Mouse (Mus musculus): ENCODE data around the gene Dcps. TPM values are rescaled to one million over a fixed set of nuclear protein-coding genes. Genes with fewer than 3 reads are reported as not detected.

The Dcps gene
- total and polyA plus RNA-seq, 3 experiments, result 39.1 to 84.2 (median 53.4) TPM

- Histone ChIP-seq H3K27me3 (ENCODE audit: insufficient read depth, low read length) (no peaks in the 10 kb centered on the region), H3K4me3 (ENCODE audit: low read depth, low read length) (no peak overlapping the region), H3K4me1 (ENCODE audit: insufficient read depth, low read depth, low read length) (peaks cover 39% of the 10 kb centered on the region), H3K9me3 (replicated peaks) (no peaks in the 10 kb centered on the region), H3K36me3 (replicated peaks) (peaks cover 19% of the 10 kb centered on the region)
- ATAC-seq (ENCODE audit: extremely low read depth, insufficient number of reproducible peaks, low FRiP score, poor library complexity, severe bottlenecking) (no peak), DNase-seq (ENCODE audit: low spot score) (no peak)
- TF ChIP-seq POLR2AphosphoS5 (IDR thresholded peaks at IDR 0.05; ENCODE audit: insufficient replicate concordance, low read depth, low read length) (no peak), TAL1 (conservative IDR thresholded peaks at IDR 0.05; ENCODE audit: low read depth, low read length) (no peak), GATA2 (IDR thresholded peaks at IDR 0.05; ENCODE audit: borderline replicate concordance, low read depth, low read length) (no peak), GATA1 (IDR thresholded peaks at IDR 0.05; ENCODE audit: borderline replicate concordance, low read length) (no peak), CTCF (IDR thresholded peaks at IDR 0.05; ENCODE audit: low read depth, low read length) (no peak)
Observed at GRCm38 (mm10) chr9:35197625-35198024, 21.8 kb upstream of the Dcps start.

GRCm38 (mm10) chr9:35194048-35194447 lies 18.2 kb upstream of the Dcps start:
- no peak for TF ChIP-seq CTCF (IDR thresholded peaks at IDR 0.05; ENCODE audit: low read depth, low read length)
- no peak for TF ChIP-seq GATA1 (IDR thresholded peaks at IDR 0.05; ENCODE audit: borderline replicate concordance, low read length)
- no peak for TF ChIP-seq GATA2 (IDR thresholded peaks at IDR 0.05; ENCODE audit: borderline replicate concordance, low read depth, low read length)
- no peak for TF ChIP-seq POLR2AphosphoS5 (IDR thresholded peaks at IDR 0.05; ENCODE audit: insufficient replicate concordance, low read depth, low read length)
- no peak for TF ChIP-seq TAL1 (conservative IDR thresholded peaks at IDR 0.05; ENCODE audit: low read depth, low read length)
- Histone ChIP-seq H3K9me3 (replicated peaks) (no peaks in the 10 kb centered on the region), H3K27me3 (ENCODE audit: insufficient read depth, low read length) (no peaks in the 10 kb centered on the region), H3K36me3 (replicated peaks) (peaks cover 47% of the 10 kb centered on the region), H3K4me3 (ENCODE audit: low read depth, low read length) (no peak overlapping the region), H3K4me1 (ENCODE audit: insufficient read depth, low read depth, low read length) (peaks cover 8% of the 10 kb centered on the region)
- DNase-seq (ENCODE audit: low spot score), result no peak
- no peak for ATAC-seq (ENCODE audit: extremely low read depth, insufficient number of reproducible peaks, low FRiP score, poor library complexity, severe bottlenecking)

GRCm38 (mm10) chr9:35192983-35193542 lies 17.2 kb upstream of the Dcps start:
- Histone ChIP-seq H3K36me3 (replicated peaks) (peaks cover 54% of the 10 kb centered on the region), H3K4me3 (ENCODE audit: low read depth, low read length) (no peak overlapping the region), H3K9me3 (replicated peaks) (no peaks in the 10 kb centered on the region), H3K27me3 (ENCODE audit: insufficient read depth, low read length) (no peaks in the 10 kb centered on the region), H3K4me1 (ENCODE audit: insufficient read depth, low read depth, low read length) (no peaks in the 10 kb centered on the region; the same call in none of the 2 replicates)
- TF ChIP-seq GATA2 (IDR thresholded peaks at IDR 0.05; ENCODE audit: borderline replicate concordance, low read depth, low read length), result no peak
- DNase-seq (ENCODE audit: low spot score) (no peak), ATAC-seq (ENCODE audit: extremely low read depth, insufficient number of reproducible peaks, low FRiP score, poor library complexity, severe bottlenecking) (no peak)

DNA sequence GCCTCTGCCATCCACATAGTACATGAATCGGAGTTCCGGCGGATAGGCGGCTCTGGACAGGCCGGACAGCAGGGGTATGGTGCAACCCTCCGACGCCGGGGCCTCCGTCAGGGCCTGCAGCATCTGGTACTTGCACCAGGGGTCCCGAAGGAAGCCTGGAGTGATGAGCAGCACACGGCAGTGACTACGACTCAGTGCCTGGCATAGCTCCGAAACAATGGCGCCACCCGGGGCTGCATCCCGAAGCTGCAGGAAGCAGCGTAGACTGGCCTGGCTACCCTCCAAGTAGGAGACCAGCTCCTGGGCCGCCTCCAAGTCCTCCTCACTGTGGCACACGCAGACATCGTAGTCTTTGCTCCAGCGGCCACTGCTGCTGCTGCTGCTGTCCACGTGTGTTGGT lies 12.8 kb upstream of the Dcps start:
- Histone ChIP-seq H3K36me3 (replicated peaks) (peaks cover 67% of the 10 kb centered on the region), H3K9me3 (replicated peaks) (no peaks in the 10 kb centered on the region), H3K4me3 (ENCODE audit: low read depth, low read length) (no peak overlapping the region), H3K27me3 (ENCODE audit: insufficient read depth, low read length) (no peaks in the 10 kb centered on the region), H3K4me1 (ENCODE audit: insufficient read depth, low read depth, low read length) (no peaks in the 10 kb centered on the region; the same call in none of the 2 replicates)
- no peak for ATAC-seq (ENCODE audit: extremely low read depth, insufficient number of reproducible peaks, low FRiP score, poor library complexity, severe bottlenecking)
- no peak for DNase-seq (ENCODE audit: low spot score)
- no peak for TF ChIP-seq POLR2AphosphoS5 (IDR thresholded peaks at IDR 0.05; ENCODE audit: insufficient replicate concordance, low read depth, low read length)
- no peak for TF ChIP-seq CTCF (IDR thresholded peaks at IDR 0.05; ENCODE audit: low read depth, low read length)
- TF ChIP-seq GATA1 (IDR thresholded peaks at IDR 0.05; ENCODE audit: borderline replicate concordance, low read length), result no peak
- TF ChIP-seq TAL1 (conservative IDR thresholded peaks at IDR 0.05; ENCODE audit: low read depth, low read length), result no peak
- TF ChIP-seq GATA2 (IDR thresholded peaks at IDR 0.05; ENCODE audit: borderline replicate concordance, low read depth, low read length), result no peak

DNA sequence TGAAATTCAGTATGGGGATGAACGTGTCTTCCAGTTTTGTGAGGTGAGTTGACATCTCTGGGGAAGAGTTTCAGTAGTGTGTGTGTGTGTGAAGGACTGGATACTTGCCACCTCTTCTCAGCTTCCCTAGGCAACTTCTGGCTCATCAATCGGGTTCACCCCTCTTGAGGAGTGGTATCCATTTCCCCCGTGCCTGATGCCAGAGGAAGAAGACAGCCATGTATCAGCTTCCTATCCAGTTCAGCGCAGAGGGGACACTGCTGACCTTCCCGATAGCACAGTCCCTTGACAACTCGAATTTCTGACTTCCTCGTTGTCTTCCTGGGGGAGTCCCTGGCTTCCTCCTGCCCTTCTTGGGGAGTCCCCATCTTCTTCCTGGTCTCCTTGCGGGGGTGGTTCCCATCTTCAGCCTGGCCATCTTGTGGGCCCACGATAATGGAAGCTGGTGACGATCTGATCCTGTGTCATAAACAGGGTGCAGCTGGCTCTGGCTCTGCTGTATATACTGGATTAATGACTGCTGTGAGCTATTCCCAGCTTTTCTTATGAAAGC lies 11.6 kb upstream of the Dcps start:
- H3K27me3 ChIP-seq (ENCODE audit: insufficient read depth, low read length), result no peaks in the 10 kb centered on the region
- TF ChIP-seq GATA2 (IDR thresholded peaks at IDR 0.05; ENCODE audit: borderline replicate concordance, low read depth, low read length), result no peak
- no peak overlapping the region for H3K4me3 ChIP-seq (ENCODE audit: low read depth, low read length)
- peaks cover 59% of the 10 kb centered on the region for H3K36me3 ChIP-seq (replicated peaks)
- H3K9me3 ChIP-seq (replicated peaks), result no peaks in the 10 kb centered on the region
- DNase-seq (ENCODE audit: low spot score) (no peak), ATAC-seq (ENCODE audit: extremely low read depth, insufficient number of reproducible peaks, low FRiP score, poor library complexity, severe bottlenecking) (no peak)
- peaks cover 8% of the 10 kb centered on the region for H3K4me1 ChIP-seq (ENCODE audit: insufficient read depth, low read depth, low read length)

DNA sequence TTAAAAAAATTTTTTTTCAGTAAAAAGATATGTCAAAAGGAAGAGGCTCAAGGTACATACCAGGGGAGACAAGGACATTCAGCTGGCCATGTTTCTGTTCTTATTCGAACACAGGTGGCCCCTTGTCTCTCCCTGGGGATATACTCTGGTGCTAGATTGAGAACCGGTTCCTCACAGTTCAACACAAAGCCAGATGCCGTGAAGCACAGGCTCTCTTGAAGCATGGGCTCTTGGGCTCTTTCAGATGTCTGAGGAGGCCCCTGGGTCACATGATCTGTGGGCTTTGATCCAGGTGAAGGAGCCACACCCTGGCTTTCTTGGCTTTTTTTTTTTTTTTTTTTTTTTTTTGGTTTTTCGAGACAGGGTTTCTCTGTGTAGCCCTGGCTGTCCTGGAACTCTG lies 10.6 kb upstream of the Dcps start:
- ATAC-seq (ENCODE audit: extremely low read depth, insufficient number of reproducible peaks, low FRiP score, poor library complexity, severe bottlenecking) (no peak), DNase-seq (ENCODE audit: low spot score) (no peak)
- H3K36me3 ChIP-seq (replicated peaks), result peaks cover 54% of the 10 kb centered on the region

More for the DNA sequence above, 10.6 kb upstream of the Dcps start:
- no peaks in the 10 kb centered on the region for H3K27me3 ChIP-seq (ENCODE audit: insufficient read depth, low read length)
- no peaks in the 10 kb centered on the region for H3K9me3 ChIP-seq (replicated peaks)
- no peak overlapping the region for H3K4me3 ChIP-seq (ENCODE audit: low read depth, low read length)
- TF ChIP-seq TAL1 (conservative IDR thresholded peaks at IDR 0.05; ENCODE audit: low read depth, low read length), result no peak
- TF ChIP-seq GATA2 (IDR thresholded peaks at IDR 0.05; ENCODE audit: borderline replicate concordance, low read depth, low read length), result no peak
- TF ChIP-seq POLR2AphosphoS5 (IDR thresholded peaks at IDR 0.05; ENCODE audit: insufficient replicate concordance, low read depth, low read length), result no peak
- TF ChIP-seq GATA1 (IDR thresholded peaks at IDR 0.05; ENCODE audit: borderline replicate concordance, low read length), result no peak
- TF ChIP-seq CTCF (IDR thresholded peaks at IDR 0.05; ENCODE audit: low read depth, low read length), result no peak
- H3K4me1 ChIP-seq (ENCODE audit: insufficient read depth, low read depth, low read length), result peaks cover 9% of the 10 kb centered on the region

All from G1E (cell line).